Mouse (Mus musculus) heart, postnatal 4 days (tissue): Measurements from ENCODE around the gene Ano1. TPM values are rescaled to one million over a fixed set of nuclear protein-coding genes. Genes with fewer than 3 reads are reported as not detected.
A peak's percentile ranks its signal among the peaks of the same experiment; 100 is the strongest.

Experiments
- DNase-seq: peaks from one replicate; pipeline ENCODE4 v3.0.0; 2021
- total RNA-seq, 2 experiments: library from RNA; stranded (reverse); gene quantifications; 2 replicates each; pipeline ENCODE4 v1.2.3; 2021

Ano1 gene
- total RNA-seq, 2 experiments from 2014 or later = 12.5 to 15.9 TPM

DNA sequence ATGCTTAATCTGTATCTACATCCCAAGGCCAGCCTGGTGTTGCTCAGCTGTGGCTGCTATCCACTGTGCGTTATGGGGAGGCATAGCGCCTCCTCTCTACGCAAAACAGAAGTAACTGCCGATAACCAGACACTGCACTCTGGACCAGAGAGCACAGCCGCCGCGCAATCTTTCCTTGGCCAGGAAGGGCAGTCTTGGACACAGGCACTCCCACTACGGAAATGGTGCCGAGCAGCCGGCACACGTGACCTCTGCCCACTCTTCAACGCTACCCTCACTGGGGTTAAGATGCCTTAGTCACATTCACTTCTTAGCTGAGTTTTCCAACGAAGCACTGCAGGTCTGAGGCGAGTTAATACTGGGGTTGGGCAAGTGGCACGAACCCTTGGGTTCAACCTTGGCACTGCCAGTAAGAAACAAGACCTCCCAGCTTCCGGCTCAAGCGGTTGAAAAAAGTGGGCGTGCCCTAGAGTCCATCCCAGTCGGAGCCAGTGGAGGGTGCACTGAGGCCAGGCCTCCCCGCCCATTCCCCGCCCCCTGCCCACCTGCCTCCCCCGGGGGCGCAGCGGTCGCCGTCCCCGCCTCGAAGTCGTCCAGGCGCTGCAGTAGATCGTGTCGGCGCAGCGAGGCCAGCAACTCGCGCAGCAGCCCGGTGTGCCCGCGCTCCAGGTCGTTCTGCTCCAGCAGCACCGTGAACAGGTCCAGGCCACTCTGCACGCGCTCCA lies 170.1 kb downstream of the Ano1 start:
- peak; percentile 87 for DNase-seq

DNA sequence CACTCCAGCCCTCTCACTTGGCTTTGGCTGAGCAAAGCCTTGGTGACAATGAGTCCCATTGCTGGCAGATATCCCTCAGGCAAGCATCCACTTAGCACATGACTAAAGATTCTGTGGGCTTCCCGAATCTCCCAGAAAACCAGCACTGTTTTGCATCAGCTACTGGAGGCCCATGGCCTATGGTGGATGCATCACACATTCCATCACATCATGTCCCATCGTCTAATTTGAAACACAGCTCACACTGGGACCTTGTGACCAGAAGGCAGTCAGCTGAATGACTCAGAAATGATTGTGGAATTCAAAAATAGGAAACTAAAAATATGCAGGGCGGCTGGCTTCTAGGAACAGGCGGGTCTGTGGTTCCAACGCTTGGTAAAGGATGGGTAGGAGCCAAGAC lies 173.9 kb downstream of the Ano1 start:
- DNase-seq = peak; percentile 57

DNA sequence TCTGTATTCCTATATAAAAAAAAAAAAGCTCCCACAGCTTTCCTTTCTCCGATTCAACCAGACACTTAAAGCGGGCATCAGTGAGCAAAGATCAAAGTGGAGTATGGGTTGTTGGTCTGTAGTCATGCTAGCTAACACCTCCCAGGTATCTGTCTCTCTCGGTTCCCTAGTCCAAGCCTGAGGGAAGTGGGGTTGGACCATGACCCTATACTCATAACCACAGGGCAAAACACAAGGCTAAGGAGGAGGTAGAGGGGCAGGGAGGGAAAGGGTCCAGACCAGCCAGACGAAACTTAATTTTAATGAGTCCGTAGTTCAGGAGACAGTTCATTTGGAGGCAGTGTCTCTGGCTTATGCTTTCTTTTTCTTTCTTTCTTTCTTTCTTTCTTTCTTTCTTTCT lies 179.5 kb downstream of the Ano1 start:
- DNase-seq = no peak

DNA sequence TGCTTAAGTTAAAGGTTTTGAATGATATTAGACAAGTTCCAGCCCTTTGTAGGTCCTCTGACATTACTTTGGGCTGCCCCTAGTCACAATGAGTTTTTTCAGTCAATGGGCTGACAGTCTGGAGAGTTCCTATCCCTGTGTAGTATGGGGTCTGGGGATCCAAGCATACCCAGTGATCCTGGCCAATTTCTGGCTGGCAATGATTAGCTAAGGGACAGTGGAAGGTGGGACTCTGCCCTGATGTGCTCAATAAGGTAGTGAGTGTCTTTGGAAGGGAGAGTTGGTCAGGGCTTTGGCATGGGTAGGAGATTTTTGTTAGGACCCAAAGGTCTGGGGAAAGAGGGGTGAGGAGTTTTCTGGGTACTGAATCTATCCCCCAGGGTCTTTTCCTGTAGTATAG lies 180.2 kb downstream of the Ano1 start:
- DNase-seq = no peak

DNA sequence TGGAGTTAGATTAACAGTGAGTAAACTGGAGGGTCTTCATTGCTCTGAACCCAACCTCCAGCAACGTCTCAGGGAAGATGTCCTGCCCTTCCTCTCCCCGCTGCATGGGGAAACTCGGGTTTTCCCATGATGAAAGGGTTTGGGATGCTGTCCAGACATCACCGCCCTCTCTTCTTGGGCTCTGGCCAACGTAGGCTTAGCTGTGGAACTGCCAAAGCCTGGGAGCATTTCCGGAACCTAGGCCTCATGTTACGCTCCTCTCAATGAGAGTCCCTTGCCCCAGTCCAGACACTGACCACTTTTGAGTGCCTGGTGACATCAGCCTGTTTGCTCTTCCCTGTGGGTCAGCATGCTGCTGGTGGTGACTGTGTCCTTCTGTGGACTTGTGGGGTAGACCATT lies 182.3 kb downstream of the Ano1 start:
- peak; percentile 87 for DNase-seq

DNA sequence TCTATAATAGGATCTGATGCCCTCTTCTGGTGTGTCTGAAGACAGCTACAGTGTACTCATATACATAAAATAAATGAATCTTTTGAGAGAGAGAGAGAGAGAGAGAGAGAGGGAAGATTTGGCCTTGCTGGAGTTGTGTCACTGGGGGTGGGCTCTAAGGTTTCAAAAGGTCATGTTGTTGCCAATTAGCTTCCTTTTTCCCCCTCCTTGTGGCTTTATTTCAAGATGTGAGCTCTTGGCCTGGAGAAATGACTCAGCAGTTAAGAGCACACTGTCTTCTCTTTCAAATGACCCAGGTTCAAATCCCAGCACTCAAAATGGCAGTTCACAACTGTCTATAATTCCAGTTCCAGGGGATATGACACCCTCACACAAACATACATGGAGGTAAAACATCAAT lies 183.7 kb downstream of the Ano1 start:
- no peak for DNase-seq

DNA sequence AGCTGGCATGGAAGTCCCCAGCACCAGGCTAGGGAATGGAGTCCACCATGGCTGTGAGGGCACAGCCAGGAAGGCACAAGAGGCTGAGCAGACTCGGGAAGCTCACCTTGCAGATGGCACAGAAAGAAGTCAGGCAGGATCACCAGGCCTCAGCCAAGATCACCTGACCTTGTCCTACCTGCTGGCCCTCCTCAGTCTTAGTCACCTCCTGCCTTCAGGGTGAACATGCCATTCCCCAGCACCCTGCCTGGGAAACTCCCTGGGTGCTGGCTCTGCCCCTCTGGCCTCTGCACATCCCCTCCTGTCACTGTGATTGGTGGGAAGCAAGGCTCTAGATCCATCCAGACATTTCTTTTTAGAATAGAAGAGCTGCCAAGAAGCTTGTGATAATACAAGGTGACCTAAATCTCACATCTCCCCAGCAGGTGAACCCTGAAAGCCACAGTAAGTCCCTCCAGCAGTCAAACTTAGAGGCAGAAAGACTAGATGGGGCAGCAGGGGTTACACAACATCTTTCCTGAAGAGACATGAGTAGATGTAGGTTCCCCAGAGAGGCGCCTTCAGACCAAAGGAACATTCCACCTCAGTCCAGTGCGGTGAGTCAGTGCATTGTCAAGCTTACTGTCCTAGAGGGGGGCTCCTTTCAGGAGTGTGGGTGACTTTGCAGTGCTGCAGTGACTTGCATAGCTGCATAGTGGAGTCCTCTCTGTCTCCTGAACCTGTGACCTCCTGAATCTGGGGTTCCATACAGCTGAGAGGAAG lies 184.7 kb downstream of the Ano1 start:
- DNase-seq = no peak

DNA sequence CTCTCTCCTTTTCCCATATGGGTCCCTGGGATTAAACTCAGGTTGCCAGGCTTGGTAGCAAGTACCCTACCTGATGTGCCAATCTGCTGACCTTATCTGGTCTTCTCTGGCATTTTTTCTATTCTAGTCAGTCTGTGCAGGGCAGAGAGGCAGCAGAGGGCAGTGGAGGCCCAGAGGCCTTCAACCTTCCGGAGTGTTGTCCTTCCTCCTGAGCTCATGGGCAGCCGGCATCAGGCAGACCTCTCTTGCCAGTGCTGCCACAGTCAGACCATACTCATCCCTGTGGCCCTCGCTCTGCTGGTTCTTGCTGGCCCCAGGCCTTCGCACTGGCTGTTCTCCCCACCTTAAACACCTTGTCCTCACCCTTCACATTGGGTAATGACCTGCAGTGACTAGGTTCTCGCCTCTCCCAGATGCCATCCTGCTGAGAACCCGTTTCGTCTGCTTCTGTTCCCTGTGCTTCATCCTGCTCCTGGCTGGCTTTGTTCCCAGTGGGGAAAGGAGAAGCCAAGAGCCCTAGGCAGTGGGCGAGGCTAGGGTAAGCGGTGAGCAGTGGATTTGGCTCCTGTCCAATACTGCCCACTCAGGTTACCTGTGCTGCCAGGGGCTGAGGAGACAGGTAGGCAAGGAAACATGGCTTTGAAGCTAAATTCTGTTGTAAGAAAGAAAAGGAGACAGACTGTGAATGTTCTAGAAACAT lies 188.2 kb downstream of the Ano1 start:
- peak; percentile 54 for DNase-seq

DNA sequence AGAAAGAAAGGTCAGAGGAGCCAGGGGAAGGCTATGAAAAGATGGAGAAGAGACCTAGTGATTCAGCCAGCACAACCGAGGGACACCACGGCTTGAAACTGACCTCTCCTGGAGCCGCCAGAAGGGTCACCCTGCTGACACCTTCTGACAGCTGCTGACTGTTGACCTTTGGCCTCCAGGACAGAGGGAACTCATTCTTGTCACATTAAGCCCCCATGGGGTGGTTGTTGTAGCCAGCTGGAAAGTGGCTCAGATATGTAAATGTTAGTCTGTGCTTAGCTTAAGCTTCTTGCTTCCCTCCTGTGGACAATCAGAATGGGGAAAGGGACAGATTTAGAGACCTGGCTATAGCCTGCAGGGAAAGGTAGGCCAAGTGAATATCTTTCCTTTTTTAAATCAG lies 189.8 kb downstream of the Ano1 start:
- DNase-seq = no peak

DNA sequence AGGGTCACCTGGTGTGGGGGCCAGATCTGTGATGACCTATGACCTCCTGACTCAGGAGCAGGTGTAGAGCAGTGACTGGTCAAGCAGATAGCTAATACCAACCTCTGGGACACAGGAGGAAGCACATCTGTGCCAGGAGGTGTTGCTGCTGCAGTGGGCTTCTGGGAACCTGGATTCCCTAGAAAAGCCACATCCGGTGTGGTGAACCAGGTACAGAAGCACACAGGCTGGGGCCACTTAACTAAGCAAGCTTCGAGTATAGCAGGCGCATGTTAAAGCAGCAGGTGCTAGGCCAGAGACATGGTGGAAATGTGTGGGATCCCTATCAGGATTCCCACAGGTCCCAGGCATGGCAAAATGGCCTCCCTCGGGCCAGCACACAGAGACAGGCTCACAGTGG lies 191.2 kb downstream of the Ano1 start:
- no peak for DNase-seq

DNA sequence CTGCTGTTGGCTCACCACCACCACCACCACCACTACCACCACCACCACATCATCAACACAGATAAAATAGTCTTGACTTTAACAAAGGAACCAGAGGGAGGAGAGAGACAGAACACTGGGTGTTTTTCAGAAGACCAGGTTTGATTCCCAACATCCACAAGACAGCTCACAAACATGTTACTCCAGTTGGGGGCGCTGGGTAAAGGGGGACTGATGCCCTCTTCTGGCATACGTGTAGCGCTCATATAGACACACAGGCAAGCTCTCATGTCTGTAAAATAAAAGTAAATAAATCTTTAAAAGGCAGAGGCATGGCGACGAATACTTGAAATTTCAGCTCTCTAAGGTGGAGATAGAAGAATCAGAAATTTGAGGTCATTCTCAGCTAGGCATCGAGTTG lies 193.2 kb downstream of the Ano1 start:
- DNase-seq = no peak

DNA sequence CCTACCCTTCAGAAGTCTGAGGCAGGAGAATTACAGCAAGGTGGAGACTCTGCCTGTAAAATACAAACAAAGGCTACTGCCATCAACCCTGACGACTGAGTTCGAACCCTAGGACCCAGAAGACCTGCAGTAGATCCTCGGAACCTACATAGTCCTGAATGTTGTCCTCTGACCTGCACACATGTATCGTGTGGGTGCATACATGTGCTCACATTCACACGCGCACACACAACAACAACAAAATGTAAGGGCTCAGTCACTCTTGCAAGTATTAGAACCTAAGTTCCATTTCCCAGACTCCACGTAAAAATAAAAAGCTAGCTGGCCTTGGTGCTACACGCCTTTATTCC lies 197.7 kb downstream of the Ano1 start:
- no peak for DNase-seq

DNA sequence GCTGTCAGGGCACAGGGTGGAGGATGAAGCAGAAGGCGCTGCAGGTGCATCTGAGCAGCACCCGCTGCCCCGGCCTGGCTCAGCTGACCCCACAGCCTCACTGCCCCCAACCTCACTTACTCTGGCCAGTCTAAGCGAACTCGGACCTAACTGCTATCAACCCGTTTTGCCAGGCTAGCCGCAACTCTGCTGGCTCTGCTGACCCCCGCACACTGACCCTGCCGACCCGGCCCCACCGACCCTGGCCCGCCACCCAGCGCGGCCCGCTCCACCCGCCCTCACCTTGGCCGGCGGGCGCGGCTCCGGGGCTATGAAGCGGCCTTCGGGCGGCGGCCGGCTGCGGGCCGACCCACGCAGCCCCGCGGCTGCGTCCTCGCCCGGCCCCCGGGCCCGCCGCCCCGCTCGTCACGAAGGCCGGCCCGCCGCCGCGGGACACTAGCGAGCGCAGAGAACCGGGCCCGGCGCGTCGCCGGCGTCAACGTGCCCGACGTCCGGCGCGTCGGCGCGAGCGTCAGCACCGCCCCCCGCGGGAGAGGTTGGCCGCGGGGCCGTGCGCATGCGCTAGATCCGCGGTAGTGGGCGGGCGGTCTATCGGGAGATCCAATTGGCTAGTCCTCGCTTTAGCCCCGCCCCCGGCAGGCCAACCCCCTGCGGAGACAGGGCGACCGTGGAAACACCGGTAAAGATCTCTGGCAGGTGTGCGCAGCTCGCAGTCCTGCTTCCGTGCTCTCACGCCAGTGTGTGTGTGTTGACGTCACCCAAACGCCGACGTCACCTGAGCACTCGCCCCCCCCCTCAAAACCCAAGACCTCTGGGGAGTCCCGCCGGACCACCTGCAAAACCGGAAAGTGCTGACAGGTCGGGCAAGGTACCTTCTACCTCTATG lies 198.3 kb downstream of the Ano1 start, which contains the start of gene Ppfia1:
Gene Ppfia1 (minus strand): TSS at position 493 of the 886 bp plus-strand sequence.
- DNase-seq = peak; percentile 99

DNA sequence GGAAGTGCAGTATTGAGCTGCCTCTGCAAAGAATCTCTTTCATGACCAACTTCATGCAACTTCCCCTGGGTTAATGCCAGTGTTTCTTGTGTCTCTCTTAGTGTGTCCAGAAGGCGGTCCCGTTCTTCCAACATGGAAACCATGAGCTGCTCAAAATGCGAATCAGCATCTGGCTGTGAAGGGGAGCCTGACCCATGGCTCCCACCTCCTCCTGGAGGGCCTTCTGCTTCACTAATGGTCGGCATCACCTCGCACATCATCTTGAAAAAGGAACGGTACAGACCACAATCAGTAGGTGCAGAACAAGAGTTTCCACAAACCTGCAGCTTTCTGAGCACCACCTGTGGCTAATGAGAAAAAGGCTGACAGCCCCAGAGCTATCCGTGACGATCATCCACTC lies 199.5 kb downstream of the Ano1 start:
- no peak for DNase-seq

DNA sequence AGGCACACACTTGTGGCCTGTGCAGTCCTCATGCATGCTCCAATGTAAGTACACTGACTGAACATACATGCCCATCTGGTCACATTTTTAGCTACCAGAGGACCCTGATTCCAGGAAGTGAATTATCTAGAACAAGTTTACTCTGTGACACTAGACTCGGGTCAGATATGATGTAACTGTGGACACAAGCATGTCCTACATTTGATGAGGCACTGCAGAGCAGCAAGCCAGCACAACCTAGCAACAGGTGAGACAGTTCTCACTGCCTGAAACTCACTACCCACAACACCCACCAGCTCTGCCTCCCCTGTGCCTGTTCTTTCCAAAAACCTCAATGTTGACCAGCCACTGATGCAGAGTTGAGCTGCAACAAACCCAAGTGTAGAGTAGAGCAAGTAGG lies 201.0 kb downstream of the Ano1 start:
- DNase-seq = no peak

DNA sequence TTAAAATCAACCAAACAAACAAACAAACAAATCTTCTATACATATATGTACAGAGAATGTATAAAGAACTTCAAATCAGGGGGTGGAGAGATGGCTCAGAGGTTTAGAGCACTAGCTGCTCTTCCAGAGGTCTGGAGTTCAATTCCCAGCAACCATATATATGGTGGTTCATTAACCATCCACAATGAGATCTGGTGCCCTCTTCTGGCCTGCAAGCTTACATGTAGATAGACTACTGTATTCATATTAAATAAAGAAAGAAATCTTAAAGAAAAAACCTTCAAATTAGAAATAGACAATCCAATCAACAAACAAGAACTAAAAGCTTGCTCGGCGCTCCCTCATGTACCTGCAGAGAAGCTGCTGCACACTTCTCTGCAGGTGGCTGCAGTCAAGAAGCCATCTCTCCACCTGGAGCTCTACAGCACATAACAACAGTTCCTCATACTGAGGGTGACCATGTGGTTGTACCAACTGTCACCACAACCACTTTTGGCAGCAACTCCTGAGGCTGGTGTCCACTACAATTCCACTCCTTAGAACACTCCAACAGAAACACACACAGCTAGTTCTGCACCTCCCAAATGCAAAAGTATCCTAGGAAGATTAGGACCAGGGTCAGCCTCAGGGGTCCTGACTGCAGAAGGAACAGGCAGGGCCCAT lies 201.7 kb downstream of the Ano1 start:
- DNase-seq = no peak

DNA sequence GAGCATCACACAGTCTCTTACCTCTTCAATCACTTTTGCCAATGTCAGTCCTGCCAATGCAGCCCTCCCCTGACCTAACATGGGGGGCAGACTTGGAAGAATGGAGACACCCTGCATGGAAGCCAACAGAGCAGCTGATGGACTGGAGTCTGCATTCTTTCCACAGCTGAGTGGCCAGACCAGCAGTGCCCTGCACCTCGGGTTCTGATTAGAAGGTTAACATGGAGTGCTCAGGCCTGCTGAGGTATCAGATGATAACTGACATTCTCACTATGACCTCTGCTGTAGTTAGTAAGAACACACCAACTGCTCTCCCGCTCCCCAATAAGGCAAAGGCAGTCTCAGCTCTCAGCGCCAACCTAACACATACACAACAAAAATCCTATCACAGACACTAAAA lies 206.5 kb downstream of the Ano1 start:
- DNase-seq = peak; percentile 68

DNA sequence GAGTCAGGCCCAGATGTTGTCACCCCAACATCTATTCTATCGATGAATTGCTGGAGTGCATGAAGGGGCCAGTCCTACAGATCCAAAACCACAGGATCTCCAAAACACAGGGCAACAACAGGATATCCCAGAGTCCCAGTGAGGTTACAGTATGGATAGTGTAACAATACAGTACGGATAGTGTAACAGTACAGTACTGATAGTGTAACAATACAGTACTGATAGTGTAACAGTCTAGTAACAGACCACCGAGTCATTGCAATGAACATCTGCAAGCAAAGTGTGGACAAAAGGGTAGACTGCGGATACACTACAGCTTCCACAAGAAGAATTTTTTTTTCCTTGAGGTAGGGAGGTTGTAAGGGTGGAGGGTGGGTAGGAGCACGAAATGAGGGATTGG lies 210.4 kb downstream of the Ano1 start:
- DNase-seq = no peak

DNA sequence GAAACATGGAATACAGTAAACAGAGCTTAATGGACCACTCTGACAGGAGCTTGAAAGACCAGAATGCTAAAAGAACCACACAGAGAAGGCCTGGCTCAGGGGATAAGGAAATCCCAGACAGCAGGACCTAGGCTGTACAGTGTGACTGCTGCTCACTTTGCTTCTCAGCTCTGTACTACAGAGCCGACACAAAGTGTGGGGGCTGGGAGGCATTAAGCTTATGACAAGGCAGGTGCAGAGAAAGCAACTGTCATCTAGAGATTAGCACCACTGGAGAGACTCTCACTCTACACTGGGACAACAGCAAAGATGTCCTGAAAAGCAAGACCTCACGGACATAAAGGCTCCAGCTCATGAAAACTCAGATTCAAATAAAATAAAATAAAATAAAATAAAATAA lies 212.6 kb downstream of the Ano1 start:
- no peak for DNase-seq
